Mouse (Mus musculus) small intestine, adult 2 months (tissue): ENCODE measurements at regions not wholly inside any gene's neighbourhood (a gene's known extent, or its start where the extent isn't known, plus 50 kb on each side); places are given as distances from the start of the nearest gene placed in this dataset.

Experiments
- CTCF ChIP-seq: fragments of 200-500 bp; IDR thresholded peaks from 2 replicates; pipeline ENCODE4 v1.5.1; 2012; ENCODE audit warnings: low read depth, mild to moderate bottlenecking, control low read depth, inconsistent platforms, low read length, moderate library complexity, mixed read lengths; ENCODE audit not compliant: insufficient replicate concordance, insufficient read length; ENCODE audit errors: extremely low read depth
- POLR2A ChIP-seq: fragments of 200-500 bp; IDR thresholded peaks from 2 replicates; pipeline ENCODE4 v1.6.1; 2012; ENCODE audit warnings: low read depth, mild to moderate bottlenecking, control low read depth, inconsistent platforms, low read length, moderate library complexity

- TF ChIP-seq CTCF (no peak), POLR2A (no peak)
These were observed 95.9 kb upstream of the Serp2 start for GRCm38 (mm10) chr14:76652356-76653126.
